Mouse (Mus musculus) c-Kit-positive CD71-positive TER-119-positive erythroid progenitor cells, embryonic 14.5 days (primary cell): ENCODE measurements at regions not wholly inside any gene's neighbourhood (a gene's known extent, or its start where the extent isn't known, plus 50 kb on each side); places are given as distances from the start of the nearest gene placed in this dataset.

ENCODE experiments used
- DNase-seq: peaks from one replicate; pipeline ENCODE4 v3.0.0-alpha.2; 2013; ENCODE audit warnings: low spot score

DNA sequence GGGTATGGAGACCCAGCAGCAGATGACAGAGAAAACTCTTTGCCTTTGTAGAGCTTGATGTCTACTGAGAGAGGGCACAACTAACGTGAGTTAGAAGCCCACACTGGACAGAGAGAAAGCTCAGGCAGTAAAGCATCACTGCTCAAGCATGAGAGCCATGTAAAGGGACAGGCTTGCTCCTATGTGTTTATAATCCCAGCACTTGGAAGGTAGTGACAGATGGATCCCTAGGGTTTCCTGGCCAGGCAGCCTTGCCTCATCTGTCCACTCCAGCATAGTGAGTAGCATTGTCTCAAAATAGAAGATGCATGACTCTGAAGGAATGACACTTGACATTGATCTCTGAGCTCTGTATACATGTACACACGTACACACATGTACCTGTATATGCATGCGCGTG lies 55.9 kb upstream of the Cnksr3 start:
- DNase-seq, result no peak

DNA sequence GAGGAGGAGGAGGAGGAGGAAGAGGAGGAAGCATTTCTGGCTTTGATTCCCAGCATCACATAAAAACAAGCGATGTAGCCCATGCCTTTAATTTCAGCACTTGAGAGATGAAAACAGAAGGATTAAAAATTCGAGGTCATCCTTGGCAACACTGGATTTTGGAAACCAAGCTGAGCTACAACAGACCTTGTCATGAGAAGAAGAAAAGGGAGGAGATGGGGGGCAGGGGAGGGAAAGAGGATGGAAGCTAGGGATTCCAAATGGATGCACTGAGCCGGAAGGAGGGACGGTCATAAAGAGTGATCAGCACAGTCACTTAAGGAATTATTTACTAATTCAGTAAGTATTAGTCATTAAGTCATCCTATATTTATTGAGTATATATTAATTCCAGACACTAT lies 55.1 kb upstream of the Cnksr3 start:
- DNase-seq, result no peak

DNA sequence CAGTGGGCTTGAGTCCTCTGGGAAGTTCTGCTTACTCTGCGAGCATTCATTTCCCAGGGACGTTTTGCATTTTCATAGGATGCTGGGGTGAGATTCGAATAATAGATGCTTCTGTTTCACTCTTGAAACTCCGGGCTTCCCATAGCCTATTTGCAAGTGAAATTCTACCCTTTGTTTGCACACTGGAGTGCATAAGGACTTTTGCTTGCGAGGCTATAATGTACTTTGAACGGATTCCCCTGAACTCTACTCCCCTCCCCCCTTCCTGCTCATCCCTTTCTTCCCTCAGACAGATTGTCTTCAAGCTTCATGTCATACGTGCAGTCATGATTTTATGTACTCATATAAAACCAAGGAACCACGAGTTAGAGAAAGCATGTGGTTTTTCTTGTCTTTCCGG lies 53.4 kb upstream of the Cnksr3 start:
- no peak for DNase-seq

DNA sequence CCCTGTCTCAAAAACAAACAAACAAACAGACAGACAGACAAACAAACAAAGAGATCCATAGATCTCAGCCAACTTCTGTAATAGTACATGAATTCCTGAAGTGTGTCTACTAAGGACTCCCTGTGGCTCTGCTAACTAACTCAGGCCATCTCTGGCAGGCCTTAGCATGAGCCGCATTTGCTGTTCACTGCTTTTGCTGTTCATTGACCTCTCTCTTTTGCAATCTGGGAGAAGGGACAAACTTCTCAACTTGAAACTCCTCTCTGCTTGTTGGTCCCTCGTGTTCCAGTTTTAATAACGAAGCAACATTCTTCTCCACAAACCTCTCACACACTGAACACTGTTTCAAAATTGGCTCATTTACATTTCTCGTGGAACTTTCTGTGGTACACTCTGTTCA lies 52.7 kb upstream of the Cnksr3 start:
- no peak for DNase-seq
